Mouse (Mus musculus) heart, postnatal 0 days (tissue): ENCODE data around the gene Arhgef10l. TPM values are rescaled to one million over a fixed set of nuclear protein-coding genes. Genes with fewer than 3 reads are reported as not detected.

Source experiments
- ATAC-seq: fragments of 200-750 bp; cut with Nextera tagmentation; 2 replicates; pipeline ENCODE4 v1.8.0; 2017; ENCODE audit warnings: low read depth, moderate number of reproducible peaks, moderate library complexity; ENCODE audit not compliant: insufficient read depth
- DNase-seq: peaks from one replicate; pipeline ENCODE4 v3.0.0-alpha.2; 2016; ENCODE audit warnings: low spot score
- H3K27ac ChIP-seq: fragments of 300-500 bp; sonication (generic); 2 replicates; pipeline ENCODE4 v1.5.1; 2014; ENCODE audit warnings: low read depth, mild to moderate bottlenecking
- H3K27me3 ChIP-seq: fragments of 300-500 bp; sonication (generic); 2 replicates; pipeline ENCODE4 v1.6.1; 2014; ENCODE audit warnings: low read length, mixed read lengths; ENCODE audit not compliant: control insufficient read depth, insufficient read depth
- H3K36me3 ChIP-seq: fragments of 300-500 bp; sonication (generic); replicated peaks from 2 replicates; pipeline ENCODE4 v1.6.1; 2014; ENCODE audit warnings: low read length, mixed read lengths; ENCODE audit not compliant: control insufficient read depth, insufficient read depth
- H3K4me1 ChIP-seq: fragments of 300-500 bp; sonication (generic); 2 replicates; pipeline ENCODE4 v1.6.1; 2014; ENCODE audit warnings: antibody characterized with exemption; ENCODE audit not compliant: control insufficient read depth, insufficient read depth
- H3K4me2 ChIP-seq: fragments of 300-500 bp; sonication (generic); 2 replicates; pipeline ENCODE4 v1.6.1; 2014; ENCODE audit warnings: low read depth, mild to moderate bottlenecking, low read length, moderate library complexity
- H3K4me3 ChIP-seq: fragments of 300-500 bp; sonication (generic); 2 replicates; pipeline ENCODE4 v1.5.1; 2014; ENCODE audit warnings: low read depth, low read length
- H3K9ac ChIP-seq: fragments of 300-500 bp; sonication (generic); replicated peaks from 2 replicates; pipeline ENCODE4 v1.6.1; 2014; ENCODE audit warnings: low read depth, low read length, mixed read lengths
- H3K9me3 ChIP-seq: fragments of 300-500 bp; sonication (generic); replicated peaks from 2 replicates; pipeline ENCODE4 v1.6.1; 2016; ENCODE audit warnings: low read length; ENCODE audit not compliant: control insufficient read depth
- CTCF ChIP-seq: IDR thresholded peaks from 2 replicates; pipeline ENCODE4 v1.5.1; 2016; ENCODE audit warnings: antibody characterized with exemption, control low read depth, low read depth
- EP300 ChIP-seq: IDR thresholded peaks from 2 replicates; pipeline ENCODE4 v1.6.1; 2016; ENCODE audit warnings: antibody characterized with exemption, low read depth
- WGBS: fragments of 180-500 bp; shearing (Covaris S2); extraction: QIAGEN DNeasy Blood & Tissue Kit; methylation state at CpG from one replicate; pipeline ENCODE4 v1.1.7; 2014; 5-methylcytosine and 5-hydroxymethylcytosine counted together
- polyA plus RNA-seq: library from polyadenylated mRNA; unstranded; fragments of >200 nt; fragmentation: Nextera tagmentation; extraction: Ambion mirVana; gene quantifications from 2 replicates; pipeline ENCODE4 v1.2.1, GENCODE M21; 2015
- total RNA-seq: library from RNA; depleted of rRNA; stranded (reverse); fragments of >200 nt; gene quantifications from 2 replicates; pipeline ENCODE4 v1.2.3, GENCODE M21; 2014; ENCODE audit warnings: low replicate concordance

The Arhgef10l gene
- total and polyA plus RNA-seq, 2 experiments from 2014 or later: 15.4 to 52.8 TPM

- Histone ChIP-seq H3K9ac (no peak overlapping the region), H3K27ac (no peak overlapping the region), H3K4me1 (no peaks in the 10 kb centered on the region), H3K27me3 (no peaks in the 10 kb centered on the region), H3K4me3 (no peak overlapping the region), H3K9me3 (peaks cover 4% of the 10 kb centered on the region; the same call in 1 of the 2 replicates), H3K36me3 (no peaks in the 10 kb centered on the region), H3K4me2 (no peak overlapping the region)
- 89% methylated on average over 5 of the region's 5 CpGs for WGBS
- no peak for DNase-seq
- ATAC-seq: no peak
- no peak for TF ChIP-seq EP300
These were observed 27.2 kb downstream of the Arhgef10l start for GRCm38 (mm10) chr4:140638591-140638990.

- Histone ChIP-seq H3K4me1 (no peaks in the 10 kb centered on the region), H3K9me3 (no peaks in the 10 kb centered on the region), H3K27ac (no peak overlapping the region), H3K4me3 (no peak overlapping the region), H3K36me3 (no peaks in the 10 kb centered on the region), H3K27me3 (no peaks in the 10 kb centered on the region), H3K4me2 (no peak overlapping the region), H3K9ac (no peak overlapping the region)
- DNase-seq (no peak), ATAC-seq (no peak)
- 72% methylated on average over 8 of the region's 8 CpGs for WGBS
- no peak for TF ChIP-seq CTCF
- TF ChIP-seq EP300: no peak
These were observed 28.5 kb downstream of the Arhgef10l start for GRCm38 (mm10) chr4:140637269-140637668.

- 74% methylated on average over 5 of the region's 5 CpGs for WGBS
- no peak overlapping the region for H3K9ac ChIP-seq
- no peak for ATAC-seq
- no peak overlapping the region for H3K4me2 ChIP-seq
- no peak overlapping the region for H3K4me3 ChIP-seq
- TF ChIP-seq CTCF: no peak
- TF ChIP-seq EP300: no peak
- no peak for DNase-seq
- H3K27ac ChIP-seq: no peak overlapping the region
- no peaks in the 10 kb centered on the region for H3K36me3 ChIP-seq
- H3K27me3 ChIP-seq: no peaks in the 10 kb centered on the region
- H3K9me3 ChIP-seq: no peaks in the 10 kb centered on the region
- no peaks in the 10 kb centered on the region; the same call in 1 of the 2 replicates for H3K4me1 ChIP-seq
These were observed 29.4 kb downstream of the Arhgef10l start for GRCm38 (mm10) chr4:140636312-140636996.

- ATAC-seq (0 out of 2 replicates have a peak, but pooled peaks have one; percentile 4), DNase-seq (no peak)
- H3K9me3 ChIP-seq: no peaks in the 10 kb centered on the region
- no peaks in the 10 kb centered on the region for H3K36me3 ChIP-seq
- no peak overlapping the region for H3K4me2 ChIP-seq
- H3K27ac ChIP-seq: no peak overlapping the region
- 71% methylated on average over 10 of the region's 10 CpGs for WGBS
- no peak overlapping the region for H3K4me3 ChIP-seq
- no peak overlapping the region for H3K9ac ChIP-seq
- TF ChIP-seq CTCF (no peak), EP300 (no peak)
- no peaks in the 10 kb centered on the region for H3K27me3 ChIP-seq
- H3K4me1 ChIP-seq: peaks cover 11% of the 10 kb centered on the region
These were observed 30.9 kb downstream of the Arhgef10l start for GRCm38 (mm10) chr4:140634861-140635388.

GRCm38 (mm10) chr4:140631276-140631849, 34.4 kb downstream of the Arhgef10l start:
- no peak overlapping the region for H3K4me3 ChIP-seq
- H3K36me3 ChIP-seq: no peaks in the 10 kb centered on the region
- H3K4me1 ChIP-seq: peaks cover 11% of the 10 kb centered on the region
- DNase-seq (no peak), ATAC-seq (no peak)
- 68% methylated on average over 6 of the region's 6 CpGs for WGBS
- H3K9ac ChIP-seq: peak overlapping the region; percentile 49; the same call in 1 of the 2 replicates
- H3K27ac ChIP-seq: peak overlapping the region; percentile 77
- no peaks in the 10 kb centered on the region for H3K9me3 ChIP-seq
- H3K27me3 ChIP-seq: no peaks in the 10 kb centered on the region
- H3K4me2 ChIP-seq: peak overlapping the region; percentile 28; the same call in 1 of the 2 replicates
- no peak for TF ChIP-seq EP300
- TF ChIP-seq CTCF: no peak
